Mouse (Mus musculus): Measurements from ENCODE around the gene Lrch4. TPM values are rescaled to one million over a fixed set of nuclear protein-coding genes. Genes with fewer than 3 reads are reported as not detected.
A peak's percentile ranks its signal among the peaks of the same experiment; 100 is the strongest.

Gene Lrch4
- total and polyA plus RNA-seq, 3 experiments = 20.6 to 192 (median 98.9) TPM

DNA sequence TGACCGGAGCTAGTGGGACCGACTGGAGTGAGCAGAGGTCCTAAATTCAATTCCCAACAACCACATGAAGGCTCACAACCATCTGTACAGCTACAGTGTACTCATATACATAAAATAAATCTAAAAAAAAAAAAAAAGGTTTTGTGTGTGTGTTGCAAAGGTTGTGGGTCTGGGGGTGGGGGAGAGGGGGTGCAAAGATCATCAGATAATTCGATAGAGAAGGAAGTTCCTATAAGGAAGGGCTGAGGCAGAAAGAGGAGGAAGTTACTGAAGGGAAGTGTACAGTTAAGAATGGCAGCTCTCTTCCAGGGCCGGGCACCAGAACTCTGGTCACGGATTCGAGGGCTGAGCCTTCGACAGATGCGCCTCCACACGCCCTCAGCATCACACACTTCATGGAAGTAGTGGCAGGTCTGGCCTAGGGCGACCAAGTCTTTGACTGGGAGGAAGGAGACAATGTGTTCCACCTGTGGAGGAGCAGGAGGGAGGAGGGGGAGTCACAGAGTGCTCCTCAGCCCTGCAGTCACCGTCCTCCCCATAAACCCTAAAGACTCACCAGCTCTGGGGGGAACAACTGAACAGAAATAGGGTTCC, 4.9 kb upstream of the Lrch4 start:
- TF ChIP-seq TAL1 (conservative IDR thresholded peaks at IDR 0.05; ENCODE audit: low read depth, low read length) = no peak
- TF ChIP-seq GATA2 (IDR thresholded peaks at IDR 0.05; ENCODE audit: borderline replicate concordance, low read depth, low read length) = no peak
- TF ChIP-seq GATA1 (IDR thresholded peaks at IDR 0.05; ENCODE audit: borderline replicate concordance, low read length) = no peak
- no peak for TF ChIP-seq POLR2AphosphoS5 (IDR thresholded peaks at IDR 0.05; ENCODE audit: insufficient replicate concordance, low read depth, low read length)
- no peak for TF ChIP-seq CTCF (IDR thresholded peaks at IDR 0.05; ENCODE audit: low read depth, low read length)
- Histone ChIP-seq H3K36me3 (replicated peaks) (no peaks in the 10 kb centered on the region), H3K4me1 (ENCODE audit: insufficient read depth, low read depth, low read length) (peaks cover 26% of the 10 kb centered on the region), H3K27me3 (ENCODE audit: insufficient read depth, low read length) (peaks cover 43% of the 10 kb centered on the region), H3K4me3 (ENCODE audit: low read depth, low read length) (no peak overlapping the region), H3K9me3 (replicated peaks) (no peaks in the 10 kb centered on the region)
- ATAC-seq (ENCODE audit: extremely low read depth, insufficient number of reproducible peaks, low FRiP score, poor library complexity, severe bottlenecking) = no peak
- no peak for DNase-seq (ENCODE audit: low spot score)

DNA sequence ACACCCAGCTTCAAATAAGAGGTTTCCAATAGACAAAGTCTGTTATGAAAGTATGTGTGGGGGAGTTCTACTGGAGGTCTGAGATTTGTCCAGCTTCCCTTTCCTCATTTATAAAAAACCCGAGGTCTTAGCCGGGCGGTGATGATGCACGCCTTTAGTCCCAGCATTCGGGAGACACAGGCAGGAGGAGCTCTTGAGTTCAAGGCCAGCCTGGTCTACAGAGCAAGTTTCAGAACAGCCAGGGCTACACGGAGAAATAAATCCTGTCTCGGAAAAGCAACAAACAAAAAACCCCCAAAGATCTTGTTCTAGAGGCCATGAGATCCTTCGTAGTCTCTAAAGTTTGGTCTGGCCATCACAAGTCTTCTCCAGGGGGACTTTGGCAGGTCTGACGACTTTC, 930 bp upstream of the Lrch4 start:
- Histone ChIP-seq H3K27me3 (ENCODE audit: insufficient read depth, low read length) (peaks cover 12% of the 10 kb centered on the region), H3K4me3 (ENCODE audit: low read depth, low read length) (peak overlapping the region; percentile 88), H3K9me3 (replicated peaks) (no peaks in the 10 kb centered on the region), H3K4me1 (ENCODE audit: insufficient read depth, low read depth, low read length) (peaks cover 62% of the 10 kb centered on the region), H3K36me3 (replicated peaks) (peaks cover 30% of the 10 kb centered on the region)
- no peak for DNase-seq (ENCODE audit: low spot score)
- TF ChIP-seq GATA1 (IDR thresholded peaks at IDR 0.05; ENCODE audit: borderline replicate concordance, low read length) = no peak
- no peak for TF ChIP-seq TAL1 (conservative IDR thresholded peaks at IDR 0.05; ENCODE audit: low read depth, low read length)
- TF ChIP-seq POLR2AphosphoS5 (IDR thresholded peaks at IDR 0.05; ENCODE audit: insufficient replicate concordance, low read depth, low read length) = no peak
- TF ChIP-seq GATA2 (IDR thresholded peaks at IDR 0.05; ENCODE audit: borderline replicate concordance, low read depth, low read length) = no peak
- no peak for TF ChIP-seq CTCF (IDR thresholded peaks at IDR 0.05; ENCODE audit: low read depth, low read length)
- no peak for ATAC-seq (ENCODE audit: extremely low read depth, insufficient number of reproducible peaks, low FRiP score, poor library complexity, severe bottlenecking)

DNA sequence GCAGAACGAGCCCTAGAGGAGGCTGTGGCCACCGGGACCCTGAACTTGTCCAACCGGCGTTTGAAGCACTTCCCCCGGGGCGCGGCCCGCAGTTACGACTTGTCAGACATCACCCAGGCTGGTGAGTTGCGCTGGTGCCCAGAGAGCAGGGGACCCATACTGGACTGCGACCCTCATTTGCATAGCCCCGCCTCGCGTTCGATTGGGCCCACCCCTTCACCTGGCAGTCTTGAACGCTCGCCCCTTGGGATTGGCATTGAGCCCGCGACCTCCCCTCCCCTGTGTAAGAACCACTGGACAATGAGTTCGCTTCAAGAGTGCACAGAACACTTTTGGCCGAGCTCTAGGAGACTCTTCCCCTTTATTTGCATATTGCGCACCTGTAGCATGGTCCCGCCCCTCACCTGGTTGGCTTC, 393 bp downstream of the Lrch4 start:
- Histone ChIP-seq H3K4me3 (ENCODE audit: low read depth, low read length) (peak overlapping the region; percentile 88), H3K27me3 (ENCODE audit: insufficient read depth, low read length) (peaks cover 7% of the 10 kb centered on the region; the same call in 1 of the 2 replicates), H3K9me3 (replicated peaks) (no peaks in the 10 kb centered on the region), H3K4me1 (ENCODE audit: insufficient read depth, low read depth, low read length) (peaks cover 60% of the 10 kb centered on the region), H3K36me3 (replicated peaks) (peaks cover 43% of the 10 kb centered on the region)
- TF ChIP-seq POLR2AphosphoS5 (IDR thresholded peaks at IDR 0.05; ENCODE audit: insufficient replicate concordance, low read depth, low read length) = no peak
- DNase-seq (ENCODE audit: low spot score) (peak; percentile 59), ATAC-seq (ENCODE audit: extremely low read depth, insufficient number of reproducible peaks, low FRiP score, poor library complexity, severe bottlenecking) (no peak)

DNA sequence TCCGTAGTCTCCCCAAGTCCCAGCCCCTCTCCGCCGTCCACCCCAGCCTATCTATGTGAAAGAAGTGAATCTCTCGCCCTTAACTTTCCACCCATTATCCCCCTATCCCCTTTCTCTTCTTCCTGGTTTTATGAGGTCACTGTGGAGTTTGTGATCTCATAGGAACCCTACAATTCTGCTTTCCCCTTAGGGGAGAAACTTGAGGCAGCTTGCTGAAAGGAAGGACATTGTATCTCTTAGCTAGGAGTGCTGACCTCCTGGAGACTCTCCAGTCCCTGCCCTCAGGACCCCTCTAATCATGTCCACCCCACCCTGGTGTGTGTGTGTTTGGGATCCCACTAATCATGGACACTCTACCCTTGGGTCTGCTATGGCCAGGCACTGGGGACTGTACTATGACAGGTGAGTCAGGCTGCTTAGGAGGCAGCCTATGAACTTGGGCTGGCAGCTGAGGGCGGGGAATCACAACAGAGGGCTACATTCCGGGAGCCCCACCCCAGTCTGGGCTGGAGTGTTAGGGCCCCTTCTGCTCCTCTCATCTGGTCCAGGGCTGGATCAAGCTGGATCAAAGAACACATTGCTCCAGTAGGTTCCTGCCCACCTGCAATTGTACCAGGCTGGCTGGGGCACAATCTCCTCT, 1.1 kb downstream of the Lrch4 start:
- TF ChIP-seq GATA2 (IDR thresholded peaks at IDR 0.05; ENCODE audit: borderline replicate concordance, low read depth, low read length) (no peak), CTCF (IDR thresholded peaks at IDR 0.05; ENCODE audit: low read depth, low read length) (no peak), TAL1 (conservative IDR thresholded peaks at IDR 0.05; ENCODE audit: low read depth, low read length) (no peak), GATA1 (IDR thresholded peaks at IDR 0.05; ENCODE audit: borderline replicate concordance, low read length) (no peak), POLR2AphosphoS5 (IDR thresholded peaks at IDR 0.05; ENCODE audit: insufficient replicate concordance, low read depth, low read length) (no peak)
- Histone ChIP-seq H3K36me3 (replicated peaks) (peaks cover 46% of the 10 kb centered on the region), H3K27me3 (ENCODE audit: insufficient read depth, low read length) (0 out of 2 replicates have a peak, but pooled peaks cover 2% of the 10 kb centered on the region), H3K9me3 (replicated peaks) (no peaks in the 10 kb centered on the region), H3K4me1 (ENCODE audit: insufficient read depth, low read depth, low read length) (peaks cover 54% of the 10 kb centered on the region), H3K4me3 (ENCODE audit: low read depth, low read length) (peak overlapping the region; percentile 88)
- ATAC-seq (ENCODE audit: extremely low read depth, insufficient number of reproducible peaks, low FRiP score, poor library complexity, severe bottlenecking) (no peak), DNase-seq (ENCODE audit: low spot score) (peak; percentile 47)

DNA sequence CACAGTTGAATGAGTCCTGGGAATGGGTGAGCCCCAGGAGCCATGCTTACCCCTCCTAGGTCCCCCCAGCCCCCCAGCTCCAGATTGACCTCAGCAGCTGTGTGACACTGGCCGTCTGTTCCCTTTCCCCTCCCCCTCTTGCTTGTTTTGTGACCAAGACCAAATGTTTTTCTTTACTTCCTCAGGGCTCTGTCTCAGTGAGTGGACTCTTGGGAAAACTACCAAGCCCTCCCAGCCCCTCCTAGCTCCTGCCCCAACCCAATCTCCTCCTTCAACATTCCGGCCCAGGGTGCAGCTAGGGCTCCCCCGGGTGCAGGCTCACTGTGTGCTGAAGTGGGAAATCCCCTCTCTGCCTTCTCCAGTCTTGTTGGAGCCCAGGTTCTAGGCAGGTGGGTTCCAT, 1.7 kb downstream of the Lrch4 start:
- Histone ChIP-seq H3K27me3 (ENCODE audit: insufficient read depth, low read length) (0 out of 2 replicates have a peak, but pooled peaks cover 2% of the 10 kb centered on the region), H3K9me3 (replicated peaks) (no peaks in the 10 kb centered on the region), H3K4me1 (ENCODE audit: insufficient read depth, low read depth, low read length) (peaks cover 53% of the 10 kb centered on the region), H3K36me3 (replicated peaks) (peaks cover 52% of the 10 kb centered on the region), H3K4me3 (ENCODE audit: low read depth, low read length) (peak overlapping the region; percentile 88; the same call in 1 of the 2 replicates)
- ATAC-seq (ENCODE audit: extremely low read depth, insufficient number of reproducible peaks, low FRiP score, poor library complexity, severe bottlenecking) = no peak
- no peak for TF ChIP-seq CTCF (IDR thresholded peaks at IDR 0.05; ENCODE audit: low read depth, low read length)
- no peak for TF ChIP-seq GATA1 (IDR thresholded peaks at IDR 0.05; ENCODE audit: borderline replicate concordance, low read length)
- no peak for TF ChIP-seq GATA2 (IDR thresholded peaks at IDR 0.05; ENCODE audit: borderline replicate concordance, low read depth, low read length)
- TF ChIP-seq POLR2AphosphoS5 (IDR thresholded peaks at IDR 0.05; ENCODE audit: insufficient replicate concordance, low read depth, low read length) = no peak
- TF ChIP-seq TAL1 (conservative IDR thresholded peaks at IDR 0.05; ENCODE audit: low read depth, low read length) = no peak
- no peak for DNase-seq (ENCODE audit: low spot score)

DNA sequence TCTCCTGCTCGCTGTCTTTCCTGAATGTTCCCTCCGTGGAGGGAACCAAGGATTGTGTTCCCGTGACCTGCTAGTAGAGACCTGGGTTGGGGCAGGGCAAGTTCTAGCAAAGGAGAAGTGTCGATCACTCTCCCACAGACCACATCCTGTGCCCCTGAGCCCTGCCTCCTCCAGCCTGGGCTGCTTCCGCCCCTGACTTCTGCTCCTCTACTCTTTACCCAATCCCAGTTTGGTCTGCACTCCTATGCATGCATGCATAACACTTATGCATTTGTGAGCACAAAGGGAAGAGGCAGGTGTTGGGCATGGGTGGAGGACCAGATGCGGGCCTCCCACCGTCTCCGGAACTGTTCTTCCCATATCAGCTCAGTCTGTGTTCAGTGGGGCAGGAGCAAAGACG, 2.2 kb downstream of the Lrch4 start:
- DNase-seq (ENCODE audit: low spot score) (peak; percentile 83), ATAC-seq (ENCODE audit: extremely low read depth, insufficient number of reproducible peaks, low FRiP score, poor library complexity, severe bottlenecking) (peak; percentile 51)
- TF ChIP-seq CTCF (IDR thresholded peaks at IDR 0.05; ENCODE audit: low read depth, low read length) (no peak), GATA2 (IDR thresholded peaks at IDR 0.05; ENCODE audit: borderline replicate concordance, low read depth, low read length) (no peak), TAL1 (conservative IDR thresholded peaks at IDR 0.05; ENCODE audit: low read depth, low read length) (no peak), GATA1 (IDR thresholded peaks at IDR 0.05; ENCODE audit: borderline replicate concordance, low read length) (no peak), POLR2AphosphoS5 (IDR thresholded peaks at IDR 0.05; ENCODE audit: insufficient replicate concordance, low read depth, low read length) (no peak)
- peak overlapping the region; percentile 88; the same call in 1 of the 2 replicates for H3K4me3 ChIP-seq (ENCODE audit: low read depth, low read length)
- H3K27me3 ChIP-seq (ENCODE audit: insufficient read depth, low read length) = no peaks in the 10 kb centered on the region
- H3K36me3 ChIP-seq (replicated peaks) = peaks cover 58% of the 10 kb centered on the region
- no peaks in the 10 kb centered on the region for H3K9me3 ChIP-seq (replicated peaks)
- peaks cover 53% of the 10 kb centered on the region for H3K4me1 ChIP-seq (ENCODE audit: insufficient read depth, low read depth, low read length)
